Mouse (Mus musculus) brain, embryonic 14.5 days (tissue): ENCODE data around the gene Dnah3. TPM values are rescaled to one million over a fixed set of nuclear protein-coding genes. Genes with fewer than 3 reads are reported as not detected.
A peak's percentile ranks its signal among the peaks of the same experiment; 100 is the strongest.

ENCODE experiments used
- DNase-seq: peaks from one replicate; pipeline ENCODE4 v3.0.0-alpha.2; 2011; ENCODE audit warnings: low read depth
- CTCF ChIP-seq: fragments of 200-500 bp; IDR thresholded peaks from 2 replicates; pipeline ENCODE4 v1.5.1; 2012; ENCODE audit warnings: inconsistent platforms, mild to moderate bottlenecking, moderate library complexity, borderline replicate concordance; ENCODE audit not compliant: insufficient read depth, insufficient read length; ENCODE audit errors: extremely low read depth
- POLR2A ChIP-seq: fragments of 200-500 bp; IDR thresholded peaks from 2 replicates; pipeline ENCODE4 v1.6.1; 2012; ENCODE audit warnings: mild to moderate bottlenecking, inconsistent platforms, borderline replicate concordance; ENCODE audit not compliant: poor library complexity, insufficient read depth, insufficient read length, severe bottlenecking; ENCODE audit errors: extremely low read depth
- polyA plus RNA-seq: library from polyadenylated mRNA; depleted of rRNA; stranded (reverse); fragments of >200 nt; gene quantifications from 2 replicates; pipeline ENCODE4 v1.2.3, GENCODE M21; 2012

Dnah3 gene
- polyA plus RNA-seq, 1 experiment = 0.15 TPM

- DNase-seq = no peak
- TF ChIP-seq POLR2A (no peak), CTCF (no peak)
Measured at GRCm38 (mm10) chr7:120054016-120054415, 41.1 kb downstream of the Dnah3 start.

- TF ChIP-seq CTCF = no peak
- TF ChIP-seq POLR2A = no peak
- no peak for DNase-seq
Measured at GRCm38 (mm10) chr7:120050447-120050846, 44.6 kb downstream of the Dnah3 start.

- no peak for TF ChIP-seq POLR2A
- TF ChIP-seq CTCF = no peak
- DNase-seq = no peak
Measured at GRCm38 (mm10) chr7:120043990-120044389, 51.1 kb downstream of the Dnah3 start.

- TF ChIP-seq POLR2A (no peak), CTCF (no peak)
- DNase-seq = peak; percentile 19
Measured at GRCm38 (mm10) chr7:120036422-120036821, 58.7 kb downstream of the Dnah3 start.

- no peak for DNase-seq
- no peak for TF ChIP-seq CTCF
- TF ChIP-seq POLR2A = no peak
Measured at GRCm38 (mm10) chr7:120034996-120035395, 60.1 kb downstream of the Dnah3 start.

- TF ChIP-seq CTCF = no peak
- no peak for TF ChIP-seq POLR2A
- DNase-seq = peak; percentile 35
Measured at GRCm38 (mm10) chr7:120034566-120034965, 60.5 kb downstream of the Dnah3 start.

GRCm38 (mm10) chr7:120028669-120029068 lies 66.4 kb downstream of the Dnah3 start:
- TF ChIP-seq POLR2A = no peak

GRCm38 (mm10) chr7:119997066-119997465 lies 98.0 kb downstream of the Dnah3 start:
- TF ChIP-seq CTCF = no peak
- TF ChIP-seq POLR2A = no peak
- no peak for DNase-seq

More at GRCm38 (mm10) chr7:120028669-120029068, 66.4 kb downstream of the Dnah3 start:
- DNase-seq = no peak

- peak; percentile 59 for DNase-seq
- TF ChIP-seq CTCF (no peak), POLR2A (no peak)
Measured at GRCm38 (mm10) chr7:119985279-119985912, 109.7 kb downstream of the Dnah3 start.

- peak; percentile 17 for DNase-seq
- TF ChIP-seq POLR2A = no peak
- no peak for TF ChIP-seq CTCF
Measured at GRCm38 (mm10) chr7:119980170-119980569, 114.9 kb downstream of the Dnah3 start.

- no peak for DNase-seq
- TF ChIP-seq CTCF = no peak
- no peak for TF ChIP-seq POLR2A
Measured at GRCm38 (mm10) chr7:119978576-119978975, 116.5 kb downstream of the Dnah3 start.

- no peak for TF ChIP-seq POLR2A
- TF ChIP-seq CTCF = no peak
Measured at GRCm38 (mm10) chr7:119977574-119977973, 117.5 kb downstream of the Dnah3 start.

More at GRCm38 (mm10) chr7:119977574-119977973, 117.5 kb downstream of the Dnah3 start:
- DNase-seq = no peak
